Mouse (Mus musculus) liver, adult 2 months (tissue): Measurements from ENCODE around the gene Fyttd1.

Experiments used
- CTCF ChIP-seq: fragments of 200-500 bp; IDR thresholded peaks from 2 replicates; pipeline ENCODE4 v1.5.1; 2011; ENCODE audit warnings: low read depth, low read length, control low read depth
- POLR2A ChIP-seq: fragments of 200-500 bp; IDR thresholded peaks from 2 replicates; pipeline ENCODE4 v1.6.1; 2011; ENCODE audit warnings: low read length, control low read depth; ENCODE audit not compliant: insufficient read depth; ENCODE audit errors: extremely low read depth

GRCm38 (mm10) chr16:32913937-32914881 lies 36.9 kb downstream of the Fyttd1 start, which contains the start of gene Lrch3:
- TF ChIP-seq POLR2A (peak; percentile 92), CTCF (no peak)
